Mouse (Mus musculus): ENCODE results near the gene Ttn.
A peak's percentile ranks its signal among the peaks of the same experiment; 100 is the strongest.

GRCm38 (mm10) chr2:76926927-76927326, 55.4 kb downstream of the Ttn start:
- TF ChIP-seq CTCF (IDR thresholded peaks at IDR 0.05; ENCODE audit: borderline replicate concordance, extremely low read depth, insufficient read depth, insufficient read length) (peak; percentile 27; the same call in 1 of the 2 replicates), POLR2A (IDR thresholded peaks at IDR 0.05; ENCODE audit: borderline replicate concordance, extremely low read depth, insufficient read depth, insufficient read length, poor library complexity, severe bottlenecking) (no peak)

Data from brain, embryonic 14.5 days (tissue).